Mouse (Mus musculus): ENCODE measurements around the gene Umad1.

Gene Umad1

GRCm38 (mm10) chr6:8259004-8259666 lies at the start of gene Umad1, which contains the start of the genes Rpa3 and Gm45062:
Umad1 (plus strand) TSS chr6:8259288.
Rpa3 (minus strand) TSS chr6:8259173.
Gm45062 (plus strand) TSS chr6:8259450.
- DNase-seq (ENCODE audit: low spot score), result peak; percentile 91

GRCm38 (mm10) chr6:8209866-8210186 lies 49.3 kb upstream of the Umad1 start:
- DNase-seq (ENCODE audit: low spot score), result no peak

- no peak for DNase-seq (ENCODE audit: low spot score)
These were observed 48.4 kb upstream of the Umad1 start for GRCm38 (mm10) chr6:8210661-8211060.

DNA sequence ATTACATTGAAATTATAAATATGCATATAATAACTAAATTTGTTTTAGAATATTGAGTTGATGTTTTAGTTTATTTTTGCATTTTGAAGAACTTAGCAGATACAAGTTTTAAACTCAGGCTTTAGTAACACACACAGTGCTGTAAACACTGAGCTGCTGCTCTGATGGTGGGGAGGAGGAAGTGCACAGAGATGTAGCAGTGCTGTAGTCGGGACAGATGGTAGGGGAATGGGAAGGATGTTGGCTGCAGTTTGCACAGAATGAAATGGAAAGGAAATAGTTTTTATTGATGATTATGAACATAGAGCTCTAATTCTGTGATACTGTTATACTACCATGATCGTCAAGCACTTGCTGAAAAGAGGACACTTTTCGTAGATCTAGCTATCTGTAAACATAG lies 32.1 kb upstream of the Umad1 start:
- DNase-seq (ENCODE audit: low spot score), result no peak

- DNase-seq (ENCODE audit: low spot score), result no peak
These were observed 30.5 kb upstream of the Umad1 start for GRCm38 (mm10) chr6:8228596-8228995.

DNA sequence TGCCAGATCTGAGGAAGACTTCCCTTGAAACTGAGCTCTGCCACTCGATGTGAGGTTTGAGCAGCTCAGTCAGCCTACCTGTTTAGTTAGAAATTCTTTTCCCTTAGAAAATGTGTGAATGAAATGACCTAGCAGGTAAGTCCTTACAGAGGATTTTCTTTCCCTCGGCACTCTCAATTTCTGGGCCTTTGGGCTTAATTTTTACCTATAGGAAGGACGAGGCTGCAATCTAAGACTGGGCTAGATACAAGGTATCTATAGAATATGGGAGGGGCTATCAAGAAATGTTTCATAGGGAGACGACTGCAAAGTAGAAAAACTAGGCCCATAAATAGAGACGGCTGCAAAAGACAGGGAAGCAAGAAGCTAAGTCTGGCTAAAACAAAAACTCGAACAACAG lies 772 bp upstream of the Umad1 start:
- DNase-seq (ENCODE audit: low spot score), result no peak

DNA sequence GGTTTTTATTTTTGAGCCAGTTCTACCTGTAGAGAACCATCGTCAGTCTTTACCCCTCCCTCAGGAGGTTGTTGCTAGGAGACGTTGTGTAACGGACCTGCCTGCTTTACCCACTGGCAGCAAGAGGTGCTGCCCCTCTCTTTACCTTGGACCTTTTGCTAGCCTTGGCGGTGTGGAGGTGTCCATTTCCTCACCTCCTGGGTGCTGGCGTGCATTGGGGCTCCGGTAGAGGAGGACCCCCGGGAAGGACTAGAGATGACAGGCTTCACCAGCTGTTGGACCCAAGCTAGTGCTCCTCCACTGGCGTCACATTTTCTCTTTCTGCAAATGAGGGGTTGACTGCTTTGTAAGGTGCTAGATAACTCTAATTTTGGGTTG lies 568 bp downstream of the Umad1 start:
- no peak for DNase-seq (ENCODE audit: low spot score)

- no peak for DNase-seq (ENCODE audit: low spot score)
These were observed 12.0 kb downstream of the Umad1 start for GRCm38 (mm10) chr6:8271047-8271446.

GRCm38 (mm10) chr6:8274387-8275054 lies 15.4 kb downstream of the Umad1 start:
- peak; percentile 51 for DNase-seq (ENCODE audit: low spot score)

DNA sequence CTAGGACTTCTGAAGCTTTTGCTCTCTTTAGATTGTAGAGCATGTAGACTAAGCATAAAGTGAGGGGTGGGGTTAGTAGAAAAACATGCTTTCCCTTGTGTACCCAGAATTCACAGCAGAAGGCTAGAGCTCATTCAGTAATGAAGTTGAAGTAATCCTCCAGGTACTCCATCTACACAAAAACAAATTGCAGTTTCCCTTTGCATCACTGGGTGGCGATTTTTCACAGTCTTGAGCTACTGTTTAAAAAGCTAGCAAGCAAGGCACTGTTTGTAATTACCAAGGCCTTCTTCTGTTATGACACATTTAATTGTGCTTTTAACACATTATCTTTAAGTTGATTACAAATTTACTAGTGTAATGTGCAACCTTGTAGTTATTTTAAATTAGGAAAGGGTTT lies 16.0 kb downstream of the Umad1 start:
- DNase-seq (ENCODE audit: low spot score), result peak; percentile 32

DNA sequence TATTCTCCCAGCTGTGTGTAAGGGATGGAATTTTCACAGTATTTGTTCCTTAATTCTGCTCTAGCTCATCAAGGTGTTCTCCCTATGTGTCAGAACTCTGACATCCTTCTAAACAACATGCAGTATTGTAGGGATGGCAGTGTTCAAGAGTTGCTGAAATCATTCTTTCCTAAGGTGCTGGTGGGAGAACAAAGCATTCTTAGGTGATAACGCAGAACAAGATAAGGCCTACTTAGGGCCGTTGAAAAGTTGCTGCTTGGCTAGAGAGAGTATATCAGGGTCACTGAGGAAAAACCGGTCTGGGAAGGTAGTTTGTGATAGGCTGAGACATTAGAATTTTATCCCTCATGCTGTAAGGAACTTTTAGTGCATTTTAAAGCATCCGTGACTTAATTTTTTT lies 17.3 kb downstream of the Umad1 start:
- no peak for DNase-seq (ENCODE audit: low spot score)

DNA sequence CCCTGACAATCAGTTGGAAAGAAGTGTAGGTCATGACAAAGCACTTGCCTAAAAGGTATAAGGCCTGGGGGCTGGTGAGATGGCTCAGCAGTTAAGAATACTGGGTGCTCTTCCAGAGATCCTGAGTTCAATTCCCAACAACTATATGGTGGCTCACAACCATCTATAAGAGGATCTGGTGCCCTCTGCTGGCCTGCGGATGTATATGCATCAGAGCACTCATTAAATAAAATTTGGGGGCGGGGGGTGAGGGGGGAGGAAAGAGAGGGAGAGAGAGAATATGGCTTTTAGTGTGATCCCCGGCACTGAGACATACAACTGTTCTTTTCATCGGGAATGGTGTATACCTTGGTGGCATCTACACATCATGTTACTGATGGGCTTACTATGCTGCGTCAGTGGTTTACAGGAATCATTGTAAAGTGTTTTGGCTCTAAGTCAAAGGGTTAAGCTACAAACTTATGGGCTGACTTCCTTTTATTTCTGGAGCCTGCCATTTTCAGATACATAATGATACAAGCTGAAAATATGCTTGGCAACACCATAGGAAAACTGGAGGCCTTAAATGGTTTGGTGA lies 19.4 kb downstream of the Umad1 start:
- no peak for DNase-seq (ENCODE audit: low spot score)

- DNase-seq (ENCODE audit: low spot score), result no peak
These were observed 24.2 kb downstream of the Umad1 start for GRCm38 (mm10) chr6:8283255-8283654.

- DNase-seq (ENCODE audit: low spot score), result no peak
These were observed 26.4 kb downstream of the Umad1 start for GRCm38 (mm10) chr6:8285401-8285960.

DNA sequence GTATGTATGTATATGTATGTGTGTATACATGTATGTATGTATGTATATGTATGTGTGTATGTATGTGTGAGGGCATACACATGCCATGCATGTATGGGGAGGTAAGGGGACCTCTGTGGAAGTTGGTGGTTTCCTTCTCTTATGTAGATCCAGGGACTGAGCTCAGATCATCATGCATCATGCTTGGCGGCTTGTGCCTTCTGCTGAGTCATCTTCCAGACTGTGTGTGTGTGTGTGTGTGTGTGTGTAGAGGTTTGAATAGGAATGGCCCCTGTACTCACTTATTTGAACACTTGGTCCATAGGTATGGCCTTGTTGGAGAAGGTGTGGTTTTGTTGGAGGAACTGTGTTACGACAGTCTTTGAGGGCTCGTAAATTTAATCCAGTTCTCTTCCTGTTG lies 27.1 kb downstream of the Umad1 start:
- no peak for DNase-seq (ENCODE audit: low spot score)

GRCm38 (mm10) chr6:8288755-8289580 lies 29.9 kb downstream of the Umad1 start:
- DNase-seq (ENCODE audit: low spot score), result no peak

DNA sequence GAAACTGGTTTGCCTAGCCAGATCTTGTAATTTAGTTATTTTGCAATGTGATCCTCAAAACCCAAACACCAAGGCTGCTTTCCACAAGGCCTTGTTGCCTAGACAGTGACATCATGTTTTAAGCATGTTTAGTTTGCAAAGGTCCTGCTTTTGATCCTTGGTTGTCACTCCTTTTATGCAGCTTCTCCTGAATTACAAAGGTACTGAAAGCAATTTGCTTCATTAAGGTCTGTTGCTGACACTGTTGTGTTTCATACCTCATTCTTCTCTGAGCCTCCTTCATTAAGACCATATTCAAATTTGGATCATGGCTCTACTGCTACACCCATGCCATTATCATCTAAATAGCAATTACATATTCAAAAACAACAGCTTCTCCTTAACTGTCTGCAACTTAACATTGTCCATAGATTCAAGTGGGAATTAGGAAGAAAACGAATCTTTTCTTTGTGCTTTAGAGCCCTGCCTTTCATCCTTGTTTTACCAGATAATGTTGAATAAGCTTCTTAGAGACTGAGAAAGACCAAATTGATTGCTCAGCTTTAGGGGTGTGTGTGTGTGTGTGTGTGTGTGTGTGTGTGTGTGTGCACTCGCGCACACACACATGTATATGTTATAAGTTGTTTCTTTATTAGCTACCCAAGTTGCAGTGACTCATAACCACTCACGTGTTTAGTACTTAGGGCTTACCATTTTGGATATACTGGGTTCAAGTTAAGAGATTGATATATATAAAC lies 35.1 kb downstream of the Umad1 start:
- no peak for DNase-seq (ENCODE audit: low spot score)

DNA sequence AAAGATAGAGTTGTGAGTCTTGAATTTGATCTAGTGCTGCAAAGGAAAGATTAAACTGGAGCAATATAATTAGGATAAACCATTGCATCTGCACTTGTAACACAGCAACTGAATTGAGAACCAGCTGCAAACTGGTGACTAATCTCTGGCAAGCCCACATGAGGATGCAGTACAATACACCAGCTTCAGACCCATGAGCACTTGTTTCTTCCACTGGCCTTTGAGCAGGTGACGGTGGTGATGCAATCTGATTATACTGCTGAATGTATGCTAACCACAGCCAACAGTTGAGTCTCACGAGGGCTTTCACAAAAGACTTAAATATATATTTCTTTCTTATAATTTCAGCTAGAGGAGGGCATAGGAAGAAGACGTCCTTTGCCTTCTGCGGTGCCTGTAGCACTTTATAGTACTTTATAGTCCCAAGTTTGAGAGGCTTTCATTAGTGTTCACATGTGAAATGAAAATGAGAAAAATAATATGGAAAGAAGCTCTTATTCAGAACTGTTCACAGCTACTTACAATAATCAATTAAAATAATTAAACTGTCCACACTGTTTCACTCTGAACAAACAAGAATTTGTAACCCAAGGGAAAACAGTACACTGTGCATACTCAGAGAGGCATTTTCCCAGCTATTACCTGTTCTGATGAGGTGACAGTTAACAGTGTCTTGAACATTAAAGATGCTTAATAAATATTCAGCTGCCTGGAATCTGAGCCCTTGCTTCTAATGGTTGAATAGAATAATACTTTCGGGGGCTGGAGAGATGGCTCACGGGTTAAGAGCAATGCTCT lies 40.2 kb downstream of the Umad1 start:
- no peak for DNase-seq (ENCODE audit: low spot score)

DNA sequence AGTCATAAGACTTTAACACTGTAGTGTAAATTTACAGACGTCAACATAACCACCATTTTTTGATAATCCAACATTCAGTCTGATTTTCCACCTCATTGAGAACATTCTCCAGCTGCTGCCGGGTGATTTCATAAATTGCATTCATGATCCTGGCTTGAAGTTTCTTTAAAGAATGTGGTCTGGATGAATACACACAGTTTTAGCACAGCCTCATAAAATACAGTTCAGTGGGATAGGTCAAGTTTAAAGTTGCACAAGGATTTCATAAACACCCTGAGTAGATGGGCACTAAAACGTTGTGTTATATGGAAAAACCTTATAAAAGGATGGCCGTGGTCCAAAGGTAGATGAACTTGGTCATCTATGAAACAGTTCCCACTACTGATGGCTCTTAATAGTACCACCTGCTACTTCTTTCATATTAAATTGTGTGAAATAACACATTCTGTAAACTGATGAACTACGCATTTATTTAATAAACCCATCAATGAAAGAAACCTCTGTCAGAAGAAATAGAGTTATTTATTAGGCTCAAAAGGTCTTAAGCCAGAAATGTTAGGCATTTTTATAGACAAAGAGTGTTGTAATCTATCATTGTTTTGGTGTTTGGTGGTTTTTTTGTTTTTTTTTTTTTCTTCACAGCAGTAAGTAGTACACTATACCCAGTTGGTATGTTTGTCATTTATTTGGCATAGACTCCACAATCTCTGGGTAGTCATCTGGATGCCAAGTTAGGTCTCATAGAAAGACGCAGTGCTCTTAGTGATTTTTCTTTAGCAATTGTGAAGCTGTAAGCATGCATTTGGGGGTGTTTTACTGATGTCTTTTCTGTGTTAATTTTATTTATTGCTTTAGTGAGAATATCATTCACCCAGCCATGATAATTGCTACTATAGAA lies 49.0 kb downstream of the Umad1 start:
- DNase-seq (ENCODE audit: low spot score), result no peak

DNA sequence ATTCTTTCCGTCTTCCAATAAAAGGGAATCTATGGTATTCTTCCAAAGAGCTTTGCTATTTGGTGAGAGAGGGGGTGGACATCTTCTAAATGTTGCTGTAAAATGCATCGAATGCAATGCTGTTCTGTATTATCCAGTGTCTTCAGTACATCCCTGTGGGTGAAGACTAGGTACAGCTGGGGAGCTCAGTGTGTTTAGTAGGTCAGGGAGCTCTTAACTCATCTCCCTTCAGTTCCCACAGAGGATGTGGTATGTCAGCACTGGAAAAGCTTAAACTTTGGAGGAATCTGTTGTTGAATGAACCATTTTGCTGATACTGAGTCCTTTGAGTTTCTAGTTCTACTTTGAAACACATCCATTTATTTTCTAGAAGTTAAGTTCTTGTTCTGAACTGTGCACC lies 53.5 kb downstream of the Umad1 start:
- no peak for DNase-seq (ENCODE audit: low spot score)

Data from urinary bladder, postnatal 25 days (tissue).